Mouse (Mus musculus): ENCODE results near the gene Apol7e.
"Not testable (repeated sequence)": the region's sequence is repeated elsewhere in the genome, so short reads cannot be mapped to it uniquely, and the experiment has no call there.

- TF ChIP-seq CTCF (IDR thresholded peaks at IDR 0.05; ENCODE audit: borderline replicate concordance, extremely low read depth, insufficient read depth, insufficient read length); POLR2A (IDR thresholded peaks at IDR 0.05; ENCODE audit: borderline replicate concordance, extremely low read depth, insufficient read depth, insufficient read length, poor library complexity, severe bottlenecking): not testable (repeated sequence)
These were observed 34.7 kb downstream of the Apol7e start for GRCm38 (mm10) chr15:77733380-77733779.
